Mouse (Mus musculus) effector memory CD4-positive, alpha-beta T cell, adult 5 months (primary cell): ENCODE results near the gene Smpd2. TPM values are rescaled to one million over a fixed set of nuclear protein-coding genes. Genes with fewer than 3 reads are reported as not detected.

Experiments
- polyA plus RNA-seq: library from polyadenylated mRNA; unstranded; fragments of 100-300 nt; shearing (Covaris generic); gene quantifications from one replicate; pipeline ENCODE4 v1.2.1, GENCODE M21; 2017

The Smpd2 gene
- 25.8 TPM for polyA plus RNA-seq

GRCm38 (mm10) chr10:41489708-41490517 is at the start of gene Smpd2, which contains the start of gene Ppil6:
Smpd2 (minus strand) TSS chr10:41490369.
Ppil6 (plus strand) TSS chr10:41490439.

GRCm38 (mm10) chr10:41518981-41519618 is 28.9 kb upstream of the Smpd2 start, which contains the start of gene Cd164:
Cd164 (plus strand) TSS chr10:41519414.

GRCm38 (mm10) chr10:41476171-41477017 is 13.8 kb downstream of the Smpd2 start, which contains the start of gene Mical1:
Mical1 (plus strand) TSS chr10:41476314.

GRCm38 (mm10) chr10:41450137-41450670 is 40.0 kb downstream of the Smpd2 start, which contains the start of gene Zbtb24:
Zbtb24 (plus strand) TSS chr10:41450383.

Other genes starting within 250 kb of the Smpd2 start
- gene Fig4, start 187.1 kb downstream of the Smpd2 start, polyA plus RNA-seq: 15.0 TPM
- not detected for gene Ak9, start 186.4 kb downstream of the Smpd2 start, polyA plus RNA-seq
- 26.8 TPM for gene Zbtb24, start 40.0 kb downstream of the Smpd2 start, polyA plus RNA-seq
- 117 TPM for gene Mical1, start 14.1 kb downstream of the Smpd2 start, polyA plus RNA-seq
- not detected for gene Ppil6, start 70 bp upstream of the Smpd2 start, polyA plus RNA-seq
- 240 TPM for gene Cd164, start 29.0 kb upstream of the Smpd2 start, polyA plus RNA-seq
- gene Ccdc162, start 226.3 kb upstream of the Smpd2 start, polyA plus RNA-seq: 1.1 TPM